Mouse (Mus musculus) frontal cortex, adult 2 months (tissue): Measurements from ENCODE around the gene Sec16a. TPM values are rescaled to one million over a fixed set of nuclear protein-coding genes. Genes with fewer than 3 reads are reported as not detected.

Source experiments
- DNase-seq, 2 experiments: peaks; one replicate each; pipeline ENCODE4 v3.0.0; 2022; ENCODE audit warnings: low spot score in 1 of 2; ENCODE audit errors: extremely low spot score in 1 of 2
- polyA plus RNA-seq: library from polyadenylated mRNA; depleted of rRNA; stranded (reverse); fragments of >200 nt; gene quantifications from 2 replicates; pipeline ENCODE4 v1.2.3, GENCODE M21; 2012; rRNA removed

Gene Sec16a
- polyA plus RNA-seq: 30.8 and 36.1 TPM in 2 replicates

GRCm38 (mm10) chr2:26444946-26445665 is at the start of gene Sec16a:
Sec16a (minus strand) TSS chr2:26445216.
- peak; percentile 99 for DNase-seq

GRCm38 (mm10) chr2:26494396-26494795 is 49.4 kb upstream of the Sec16a start:
- DNase-seq: no peak

DNA sequence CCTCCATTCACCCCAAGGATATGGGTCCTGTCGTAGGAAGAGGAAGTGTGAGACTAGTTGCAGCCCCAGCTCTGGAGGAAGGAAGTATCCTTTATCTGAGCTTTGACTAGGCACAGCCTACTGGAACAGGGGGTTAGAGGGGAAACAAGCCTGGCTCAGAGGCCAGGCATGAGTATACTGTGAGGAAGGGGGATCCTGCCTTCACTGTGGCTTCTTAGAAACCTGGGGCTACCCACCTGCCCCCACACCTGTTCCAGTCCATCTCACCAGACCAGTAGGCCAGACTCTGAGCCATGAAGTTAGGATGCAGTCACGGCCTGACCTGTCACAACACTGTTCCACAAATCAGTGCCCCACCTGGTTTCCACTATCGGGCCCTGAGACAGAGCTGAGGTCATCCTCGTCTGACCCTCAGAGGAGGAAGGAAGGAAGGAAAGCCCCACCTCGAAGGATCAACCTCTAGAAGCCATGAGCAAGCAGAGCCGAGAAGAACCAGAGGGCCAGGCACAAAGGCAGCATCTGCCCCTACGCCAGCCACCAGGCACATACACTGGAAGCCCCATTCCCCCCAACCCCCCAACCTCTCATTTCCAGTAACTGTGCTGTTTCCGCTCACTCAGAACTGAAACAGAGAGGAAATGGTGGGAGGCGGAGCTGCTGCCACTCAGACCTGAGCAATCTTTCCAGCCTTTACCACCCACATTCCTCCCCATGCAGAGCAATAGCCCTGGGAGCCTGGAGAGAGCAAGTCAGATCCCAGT is 48.2 kb upstream of the Sec16a start:
- DNase-seq: peak in 1 of 2 experiments; percentile 63

- no peak for DNase-seq
These were observed 45.8 kb upstream of the Sec16a start for GRCm38 (mm10) chr2:26490760-26491301.

GRCm38 (mm10) chr2:26488535-26489135 is 43.6 kb upstream of the Sec16a start:
- no peak for DNase-seq

- peak; percentile 56 to 66 for DNase-seq
These were observed 42.5 kb upstream of the Sec16a start for GRCm38 (mm10) chr2:26487322-26488021.

DNA sequence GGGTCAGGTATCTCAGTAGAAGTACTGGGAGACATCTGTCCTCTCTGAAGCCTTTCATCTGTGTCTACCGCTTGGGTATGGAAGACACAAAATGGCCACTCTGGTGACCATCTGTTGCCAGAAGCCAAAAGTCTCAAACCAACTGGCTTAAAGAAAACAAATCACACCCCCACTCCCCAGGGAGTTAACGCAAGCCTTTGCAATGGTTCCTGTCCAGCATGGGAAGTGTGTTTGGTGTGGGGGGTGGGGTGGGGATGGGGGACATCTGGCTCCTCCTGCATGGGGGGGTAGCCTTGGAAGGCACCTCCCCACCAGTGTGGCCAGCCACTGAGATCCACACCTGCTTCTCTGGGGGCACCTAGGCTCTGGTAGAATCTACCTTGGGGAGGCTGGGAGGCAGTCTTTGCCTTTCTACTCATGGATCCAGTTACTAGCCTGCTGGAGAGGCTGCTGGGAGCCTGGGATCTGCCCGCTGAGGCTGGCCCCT is 41.9 kb upstream of the Sec16a start:
- DNase-seq: no peak

DNA sequence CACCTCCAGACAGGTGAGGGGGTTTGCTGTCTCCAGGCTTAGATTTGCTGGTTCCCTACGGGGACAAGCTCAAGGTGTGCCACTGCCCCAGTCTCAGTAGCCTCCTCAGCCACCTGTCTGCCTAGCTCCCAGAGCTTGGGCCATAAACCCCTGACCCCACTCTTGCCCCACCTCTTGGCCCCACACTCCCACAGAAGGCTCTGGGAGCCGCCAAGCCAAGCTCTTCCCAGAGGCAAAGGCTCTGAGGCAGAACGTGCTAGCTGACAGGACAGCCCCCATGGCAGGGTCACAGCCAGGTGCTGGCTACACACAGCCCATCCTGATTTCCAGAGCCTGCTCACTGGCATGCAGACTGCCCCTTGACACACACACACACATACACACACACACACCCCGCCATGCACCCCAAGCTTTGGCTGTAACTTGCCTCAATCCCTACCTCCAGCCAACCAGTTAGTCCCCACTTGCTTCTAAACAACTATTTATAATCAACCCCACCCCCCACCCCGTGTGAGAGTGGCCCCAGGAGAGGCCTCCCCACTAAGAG is 41.3 kb upstream of the Sec16a start:
- no peak for DNase-seq

DNA sequence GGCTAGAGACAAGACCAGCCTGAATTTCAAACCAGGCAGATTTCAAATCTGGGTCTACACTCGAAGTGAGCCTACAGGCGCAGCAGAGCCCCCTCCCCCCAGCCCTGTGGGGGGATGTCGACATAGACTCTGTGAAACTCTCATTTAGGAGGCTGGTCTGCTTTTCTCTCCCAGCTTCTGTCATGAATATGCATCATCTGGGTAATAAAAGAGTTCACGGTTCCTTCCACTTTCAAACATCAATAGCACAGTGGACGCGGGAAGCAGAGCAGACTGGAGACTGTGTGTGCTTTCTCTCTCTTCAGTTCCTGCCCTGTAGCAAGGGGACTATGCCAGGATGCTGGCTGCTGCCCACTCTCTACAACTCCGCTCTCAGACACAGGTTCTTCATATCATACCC is 40.7 kb upstream of the Sec16a start:
- peak in 1 of 2 experiments; percentile 42 for DNase-seq

DNA sequence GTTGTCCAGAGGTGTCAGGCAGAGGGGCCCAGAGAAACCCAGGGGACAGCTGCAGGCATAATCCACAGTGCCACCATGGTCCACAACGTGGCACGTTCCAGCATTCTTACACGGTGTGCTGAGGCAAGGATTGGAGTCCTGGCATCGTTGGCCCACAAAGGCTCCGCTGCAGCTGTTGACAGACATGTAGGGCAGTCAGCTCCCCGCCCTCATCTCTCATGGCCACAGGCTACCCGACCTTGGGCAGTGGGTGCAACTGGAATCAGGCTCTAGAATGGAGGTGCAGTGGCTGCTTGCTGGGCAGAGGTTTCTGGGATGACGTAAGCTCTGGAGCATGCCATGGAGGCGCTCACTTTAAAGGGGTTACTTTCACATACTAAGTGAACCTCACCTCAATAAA is 40.3 kb upstream of the Sec16a start:
- no peak for DNase-seq

DNA sequence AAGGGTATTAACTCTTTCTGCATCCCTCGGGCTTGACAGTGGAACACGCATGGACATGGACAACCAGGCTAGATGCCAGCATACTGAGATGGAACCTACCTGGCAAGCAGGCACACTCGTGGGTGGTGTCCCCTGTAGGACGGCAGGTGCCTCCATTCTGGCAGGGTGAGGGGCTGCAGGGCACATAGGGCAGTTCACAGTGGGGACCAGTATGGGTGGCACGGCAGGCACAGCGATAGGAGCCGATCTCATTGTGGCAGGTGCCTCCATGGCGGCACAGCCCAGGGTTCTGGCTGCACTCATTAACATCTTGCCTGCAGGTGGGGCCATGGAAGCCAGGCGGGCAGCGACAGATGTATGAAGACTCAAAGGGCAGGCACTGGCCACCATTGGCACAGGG is 39.2 kb upstream of the Sec16a start:
- no peak for DNase-seq

DNA sequence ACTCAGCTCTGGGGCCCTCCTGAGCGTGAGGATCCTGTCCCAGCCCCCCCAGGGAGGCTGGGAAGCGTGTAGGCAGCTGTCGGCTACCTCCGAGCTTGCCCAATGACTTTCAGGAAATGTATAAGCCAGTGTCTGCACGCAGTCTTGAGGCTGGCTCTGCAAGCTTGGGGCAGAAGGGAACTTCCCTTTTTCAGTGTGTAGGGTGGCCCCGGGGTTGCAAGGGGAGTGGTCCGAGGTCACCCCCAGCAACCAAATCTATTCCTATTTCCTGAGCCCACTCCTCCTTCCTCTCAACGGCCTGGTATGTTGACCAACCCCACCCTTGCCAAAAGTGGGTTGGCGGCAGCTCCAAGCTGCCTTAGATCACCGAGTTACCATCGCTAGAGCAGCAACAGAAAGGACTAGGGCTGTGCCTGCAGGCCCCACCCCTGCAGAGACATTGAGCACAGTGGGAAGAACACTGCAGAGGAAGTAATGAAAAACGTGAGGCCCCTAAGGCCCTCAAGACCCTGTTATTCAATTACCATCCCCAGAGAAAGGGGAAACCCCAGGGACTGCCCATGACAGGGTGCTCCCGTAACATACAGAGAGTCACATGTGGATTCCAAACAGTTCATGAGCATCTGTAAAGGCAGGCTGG is 38.3 kb upstream of the Sec16a start:
- DNase-seq: no peak

GRCm38 (mm10) chr2:26482824-26483223 is 37.8 kb upstream of the Sec16a start:
- no peak for DNase-seq

DNA sequence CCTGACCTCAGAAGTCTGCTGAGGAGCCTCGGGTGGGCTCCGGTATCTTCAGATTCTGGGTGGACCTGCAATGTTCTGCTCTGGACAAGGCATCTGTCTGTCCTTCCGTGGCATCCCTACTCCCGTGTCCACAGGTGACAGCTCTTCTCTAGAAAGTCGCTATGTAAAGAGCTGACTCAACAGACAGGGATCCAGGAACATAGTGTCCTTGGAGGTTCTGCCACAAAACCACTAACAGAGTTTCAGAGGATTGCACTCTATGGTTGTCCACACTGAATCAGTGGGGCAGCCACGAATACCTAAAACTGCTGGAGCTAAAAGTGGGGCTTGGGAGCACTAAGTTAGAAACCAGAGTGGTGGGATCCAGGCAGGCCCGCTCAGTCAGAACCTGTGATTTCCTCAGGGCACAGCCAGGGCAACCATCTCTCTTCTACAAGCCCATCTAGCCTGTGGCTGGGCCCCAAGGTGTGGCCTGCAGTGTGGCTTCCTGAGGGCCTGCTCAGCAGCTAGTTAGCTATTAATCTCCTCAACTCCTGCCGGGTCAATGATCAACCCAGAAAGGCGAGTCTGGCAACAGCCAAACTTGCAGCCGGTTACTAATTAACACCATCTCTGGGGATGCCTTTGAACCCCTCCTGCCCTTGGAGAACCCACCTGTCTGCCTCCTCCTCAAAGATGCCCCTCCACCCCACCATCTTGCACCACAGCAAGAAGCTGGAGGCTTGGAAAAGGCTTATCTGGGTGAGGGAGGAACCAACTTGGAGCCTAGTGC is 36.9 kb upstream of the Sec16a start:
- DNase-seq: no peak

- no peak for DNase-seq
These were observed 35.9 kb upstream of the Sec16a start for GRCm38 (mm10) chr2:26480911-26481310.

DNA sequence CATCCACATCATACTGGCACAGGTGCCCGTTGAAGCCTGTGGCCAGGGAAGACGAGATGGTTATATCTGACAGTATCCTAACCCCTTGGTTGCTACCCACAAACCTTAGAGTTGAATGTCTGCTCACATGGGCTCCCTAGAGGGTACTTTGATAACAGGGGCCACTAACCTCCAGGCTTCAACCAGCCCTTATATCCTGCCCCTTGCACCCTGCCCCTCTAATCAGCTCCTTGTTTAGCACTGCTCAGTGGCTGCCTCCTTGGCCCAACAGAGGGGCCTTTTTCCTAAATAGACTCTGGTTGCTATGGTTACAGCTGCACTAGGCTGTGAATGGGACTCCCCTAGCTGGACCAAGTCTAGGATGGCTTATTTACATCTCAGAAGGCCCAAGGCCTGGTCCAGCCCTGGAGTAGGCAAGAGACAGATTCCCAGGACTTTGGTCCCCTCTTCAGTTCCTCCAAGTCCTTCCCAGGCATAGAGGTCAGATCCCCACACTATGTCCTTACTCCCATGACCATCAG is 33.7 kb upstream of the Sec16a start:
- DNase-seq: no peak

- DNase-seq: no peak
These were observed 32.9 kb upstream of the Sec16a start for GRCm38 (mm10) chr2:26477911-26478310.

GRCm38 (mm10) chr2:26475505-26476430 is 30.8 kb upstream of the Sec16a start:
- DNase-seq: no peak
